Mouse (Mus musculus): ENCODE results near the gene Gm7978. TPM values are rescaled to one million over a fixed set of nuclear protein-coding genes. Genes with fewer than 3 reads are reported as not detected.
"Not testable (repeated sequence)": the region's sequence is repeated elsewhere in the genome, so short reads cannot be mapped to it uniquely, and the experiment has no call there.

Gm7978 gene
- not detected for total RNA-seq (2022)

DNA sequence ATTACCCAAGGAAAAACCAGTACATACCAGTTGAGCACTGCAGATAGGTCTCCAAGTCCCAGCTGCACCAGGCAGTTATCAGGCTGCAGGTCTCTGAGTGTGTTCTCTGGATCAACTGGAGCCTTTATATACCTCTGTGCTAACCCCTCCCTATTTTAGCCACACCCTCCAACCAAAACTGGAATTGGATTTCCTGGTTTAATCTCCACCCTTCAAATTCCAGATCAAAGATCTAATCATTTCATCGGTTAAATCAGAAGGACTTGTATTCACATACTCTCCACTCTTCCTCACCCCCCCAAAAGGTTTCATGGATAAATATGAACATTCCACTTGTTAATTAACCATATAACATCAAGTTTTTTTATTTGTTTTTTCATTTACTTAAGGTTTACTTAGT, at the start of gene Gm7978:
TSS of gene Gm7978 (minus strand) at position 101 of the 400 bp plus-strand sequence.
- not testable (repeated sequence) for DNase-seq (ENCODE audit: low spot score in 2 of 2)

DNA sequence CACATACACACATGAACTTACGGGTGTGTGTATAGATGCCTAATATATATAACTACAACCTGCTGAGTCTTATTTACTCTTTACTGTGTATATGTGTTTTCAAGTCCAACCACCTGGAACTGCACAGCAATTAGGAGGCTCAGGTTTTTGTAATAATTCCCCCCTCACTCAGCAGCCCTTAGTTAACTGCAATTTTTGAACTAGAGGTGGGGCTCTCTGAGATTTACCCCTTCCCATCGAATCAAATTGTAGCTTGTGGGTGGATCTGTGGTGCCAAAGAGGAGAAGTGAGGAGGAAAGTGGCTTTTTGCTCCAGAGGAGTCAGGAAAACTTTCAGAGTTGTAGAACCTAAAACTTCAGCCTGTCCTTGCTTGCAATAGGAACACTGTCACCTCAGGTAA, 39.7 kb upstream of the Gm7978 start, which contains the start of gene E330014E10Rik:
TSS of gene E330014E10Rik (plus strand) at position 301 of the 400 bp plus-strand sequence.
- DNase-seq (ENCODE audit: low spot score in 2 of 2): not testable (repeated sequence)

DNA sequence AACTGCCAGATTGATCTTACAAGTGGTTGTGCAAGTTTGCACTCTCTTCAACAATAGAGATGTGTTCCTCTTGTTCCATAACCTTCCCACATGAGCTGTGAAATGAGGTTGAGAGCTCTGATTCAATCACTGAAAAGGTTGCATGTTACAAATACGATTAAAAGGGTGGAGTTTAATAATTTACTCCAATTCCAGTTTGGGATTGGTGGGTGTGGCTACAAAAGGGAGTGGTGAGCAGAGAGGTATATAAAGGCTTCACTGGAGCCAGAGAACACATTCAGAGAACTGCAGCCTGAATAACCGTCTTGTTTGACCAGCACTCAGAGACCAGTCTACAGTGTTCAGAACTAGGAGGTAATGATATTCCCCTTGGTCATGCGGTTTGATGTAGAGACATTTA, 5.7 kb upstream of the Gm7978 start, which contains the start of gene Gm7982:
TSS of gene Gm7982 (plus strand) at position 301 of the 400 bp plus-strand sequence.
- DNase-seq (ENCODE audit: low spot score in 2 of 2): not testable (repeated sequence)

Other genes with a start within 250 kb of the Gm7978 start
- not detected for gene Gm3286, start 225.4 kb downstream of the Gm7978 start, total RNA-seq (2022)
- gene Gm7971, start 141.3 kb downstream of the Gm7978 start, total RNA-seq (2022): not detected
- gene Gm7982, start 5.8 kb upstream of the Gm7978 start, total RNA-seq (2022): not detected
- not detected for gene E330014E10Rik, start 39.8 kb upstream of the Gm7978 start, total RNA-seq (2022)
- gene Cxcl13, start 220.8 kb upstream of the Gm7978 start, total RNA-seq (2022): 1 to 10 TPM in 1 of 4 experiments, under 1 TPM in 1, not detected in 2; 0.30 to 1.1 TPM